21 mouse cellular contexts compared by ENCODE assay signal in genomic region chr5:84353069-84353468, GRCm38 (mm10).
DNase-seq lines count a peak whose midpoint lies in the region; ATAC-seq and TF ChIP-seq lines count a peak whose summit lies in the region.
"Had no signal": no experiment of that assay in that cellular context is flagged by ENCODE, and none has a peak within 500 bp of the region (broad histone marks: within the 10 kb centered on the region; RNA-seq: fewer than 3 reads in every experiment).

No protein-coding gene starts in this region.

- no peaks in the 10 kb centered on the region for H3K27me3 ChIP-seq in forebrain, embryonic 14.5 days (replicated peaks; ENCODE audit: control insufficient read depth, insufficient read depth, low read length)
- no peaks in the 10 kb centered on the region for H3K27me3 ChIP-seq in forebrain, postnatal 0 days (ENCODE audit: insufficient read depth, low read length)
- no peaks in the 10 kb centered on the region for H3K27me3 ChIP-seq in midbrain, embryonic 11.5 days (ENCODE audit: control insufficient read depth, insufficient read depth, low read length)
- H3K27me3 ChIP-seq in midbrain, embryonic 14.5 days (ENCODE audit: control insufficient read depth, insufficient read depth, low read length), result no peaks in the 10 kb centered on the region
- H3K27me3 ChIP-seq in midbrain, embryonic 12.5 days, result no peaks in the 10 kb centered on the region
- H3K27me3 ChIP-seq: embryonic facial prominence, embryonic 12.5 days had no signal

- H3K9ac ChIP-seq in forebrain, embryonic 14.5 days (ENCODE audit: low read length), result no peak overlapping the region
- no peak overlapping the region for H3K9ac ChIP-seq in forebrain, postnatal 0 days
- H3K9ac ChIP-seq in midbrain, embryonic 11.5 days (ENCODE audit: low read length), result no peak overlapping the region
- no peak overlapping the region for H3K9ac ChIP-seq in midbrain, embryonic 14.5 days (replicated peaks; ENCODE audit: low read length)
- H3K9ac ChIP-seq in midbrain, embryonic 12.5 days (replicated peaks), result no peak overlapping the region
- H3K9ac ChIP-seq: embryonic facial prominence, embryonic 12.5 days; hindbrain, embryonic 14.5 days had no signal

- no peak for TF ChIP-seq CTCF in forebrain, postnatal 0 days (IDR thresholded peaks at IDR 0.05; ENCODE audit: low read depth)

- no peak overlapping the region for H3K27ac ChIP-seq in forebrain, embryonic 14.5 days (ENCODE audit: low read depth, low read length)
- no peak overlapping the region for H3K27ac ChIP-seq in forebrain, postnatal 0 days (ENCODE audit: low read depth, low read length)
- no peak overlapping the region for H3K27ac ChIP-seq in midbrain, embryonic 11.5 days (ENCODE audit: low read depth, low read length)
- H3K27ac ChIP-seq in midbrain, embryonic 14.5 days (replicated peaks; ENCODE audit: low read depth, low read length), result no peak overlapping the region
- no peak overlapping the region for H3K27ac ChIP-seq in midbrain, embryonic 12.5 days (replicated peaks)
- H3K27ac ChIP-seq: embryonic facial prominence, embryonic 12.5 days; hindbrain, embryonic 14.5 days had no signal

- WGBS in forebrain, embryonic 14.5 days, result 72% methylated on average over 5 of the region's 5 CpGs
- 63% methylated on average over 5 of the region's 5 CpGs for WGBS in forebrain, postnatal 0 days
- WGBS in midbrain, embryonic 11.5 days, result 71% methylated on average over 5 of the region's 5 CpGs
- 69% methylated on average over 5 of the region's 5 CpGs for WGBS in midbrain, embryonic 14.5 days
- WGBS in midbrain, embryonic 12.5 days, result 61% methylated on average over 5 of the region's 5 CpGs

- ATAC-seq in forebrain, embryonic 14.5 days, result peak; percentile 58; the same call in 1 of the 2 replicates
- no peak for ATAC-seq in forebrain, postnatal 0 days
- ATAC-seq in midbrain, embryonic 11.5 days (ENCODE audit: low FRiP score), result peak; percentile 82
- ATAC-seq in midbrain, embryonic 14.5 days (ENCODE audit: low FRiP score, low TSS enrichment), result no peak
- ATAC-seq in midbrain, embryonic 12.5 days (ENCODE audit: low FRiP score, low read depth), result peak; percentile 82
- ATAC-seq in megakaryocyte, adult 5-6 weeks (ENCODE audit: poor library complexity, severe bottlenecking), result no peak
- ATAC-seq: activated CD4-positive, CD25-positive, alpha-beta regulatory T cell, adult 4 months; inflammation-experienced regulatory T-cells, adult 6 months; intestine, postnatal 0 days had no signal

- no peak for DNase-seq in forebrain, embryonic 14.5 days (ENCODE audit: low spot score)
- DNase-seq in forebrain, postnatal 0 days, result no peak
- DNase-seq in midbrain, embryonic 11.5 days (ENCODE audit: low spot score, missing footprints), result peak; percentile 77
- no peak for DNase-seq in midbrain, embryonic 14.5 days
- DNase-seq in natural killer cell, adult 2 months (ENCODE audit: low spot score in 2 of 2), result no peak
- DNase-seq: adrenal gland, postnatal 14 days; cerebellum, adult 11-12 months; cerebellum, adult 9-10 months; cerebellum, postnatal 25 days; gastrocnemius, postnatal 36 days; heart, adult 11 months; heart, postnatal 10 days; heart, postnatal 4 days had no signal

- H3K4me3 ChIP-seq in forebrain, embryonic 14.5 days (ENCODE audit: low read depth, low read length), result no peak overlapping the region
- H3K4me3 ChIP-seq in forebrain, postnatal 0 days (ENCODE audit: low read depth, low read length), result no peak overlapping the region
- H3K4me3 ChIP-seq in midbrain, embryonic 11.5 days (ENCODE audit: low read depth, low read length), result no peak overlapping the region
- H3K4me3 ChIP-seq in midbrain, embryonic 14.5 days (replicated peaks; ENCODE audit: low read depth, low read length), result no peak overlapping the region
- no peak overlapping the region for H3K4me3 ChIP-seq in midbrain, embryonic 12.5 days
- H3K4me3 ChIP-seq: embryonic facial prominence, embryonic 12.5 days had no signal

- H3K36me3 ChIP-seq in forebrain, embryonic 14.5 days (ENCODE audit: control insufficient read depth, insufficient read depth, low read length), result no peaks in the 10 kb centered on the region
- no peaks in the 10 kb centered on the region for H3K36me3 ChIP-seq in forebrain, postnatal 0 days (ENCODE audit: insufficient read depth)
- no peaks in the 10 kb centered on the region for H3K36me3 ChIP-seq in midbrain, embryonic 11.5 days (ENCODE audit: control insufficient read depth, insufficient read depth, low read length)
- H3K36me3 ChIP-seq in midbrain, embryonic 14.5 days (ENCODE audit: control insufficient read depth, insufficient read depth, low read length), result no peaks in the 10 kb centered on the region
- no peaks in the 10 kb centered on the region for H3K36me3 ChIP-seq in midbrain, embryonic 12.5 days
- H3K36me3 ChIP-seq: embryonic facial prominence, embryonic 12.5 days; G1E had no signal

- no peak overlapping the region for H3K4me2 ChIP-seq in forebrain, embryonic 14.5 days (ENCODE audit: low read length)
- H3K4me2 ChIP-seq in forebrain, postnatal 0 days (ENCODE audit: low read depth), result no peak overlapping the region
- no peak overlapping the region for H3K4me2 ChIP-seq in midbrain, embryonic 11.5 days
- H3K4me2 ChIP-seq in midbrain, embryonic 14.5 days (ENCODE audit: low read length), result no peak overlapping the region
- H3K4me2 ChIP-seq in midbrain, embryonic 12.5 days (replicated peaks), result no peak overlapping the region
- H3K4me2 ChIP-seq: embryonic facial prominence, embryonic 12.5 days; hindbrain, embryonic 14.5 days had no signal

- no peaks in the 10 kb centered on the region for H3K9me3 ChIP-seq in forebrain, embryonic 14.5 days (replicated peaks; ENCODE audit: control insufficient read depth, low read length)
- no peaks in the 10 kb centered on the region for H3K9me3 ChIP-seq in forebrain, postnatal 0 days (ENCODE audit: low read length)
- H3K9me3 ChIP-seq in midbrain, embryonic 11.5 days (ENCODE audit: control insufficient read depth, low read length), result no peaks in the 10 kb centered on the region
- no peaks in the 10 kb centered on the region for H3K9me3 ChIP-seq in midbrain, embryonic 14.5 days (ENCODE audit: control insufficient read depth, low read length)
- no peaks in the 10 kb centered on the region for H3K9me3 ChIP-seq in midbrain, embryonic 12.5 days
- H3K9me3 ChIP-seq: embryonic facial prominence, embryonic 12.5 days; G1E had no signal

- no peaks in the 10 kb centered on the region for H3K4me1 ChIP-seq in forebrain, embryonic 14.5 days (ENCODE audit: control insufficient read depth, insufficient read depth, low read length)
- H3K4me1 ChIP-seq in forebrain, postnatal 0 days (ENCODE audit: insufficient read depth), result no peaks in the 10 kb centered on the region
- peaks cover 3% of the 10 kb centered on the region; the same call in 1 of the 2 replicates for H3K4me1 ChIP-seq in midbrain, embryonic 11.5 days (ENCODE audit: control insufficient read depth, insufficient read depth, low read length)
- 0 out of 2 replicates have a peak, but pooled peaks cover 3% of the 10 kb centered on the region for H3K4me1 ChIP-seq in midbrain, embryonic 14.5 days (ENCODE audit: control insufficient read depth, insufficient read depth, low read length)
- H3K4me1 ChIP-seq in midbrain, embryonic 12.5 days, result peaks cover 5% of the 10 kb centered on the region; the same call in 1 of the 2 replicates
- H3K4me1 ChIP-seq: embryonic facial prominence, embryonic 12.5 days had no signal

Comparison
In these comparisons a context has a peak if more than half of its experiments do, and no peak if none do; other contexts are left out.
1. ATAC-seq: peak in forebrain, embryonic 14.5 days (single experiment), midbrain, embryonic 11.5 days (single experiment) and midbrain, embryonic 12.5 days (single experiment); none in forebrain, postnatal 0 days (single experiment), midbrain, embryonic 14.5 days (single experiment) and megakaryocyte, adult 5-6 weeks (single experiment).